Mouse (Mus musculus) testis, adult 2 months (tissue): ENCODE measurements around the gene C1qtnf7.

Experiments used
- CTCF ChIP-seq: fragments of 200-500 bp; IDR thresholded peaks from 2 replicates; pipeline ENCODE4 v1.5.1; 2012; ENCODE audit warnings: low read depth, mild to moderate bottlenecking, inconsistent platforms, low read length, moderate library complexity; ENCODE audit not compliant: control insufficient read depth, insufficient read depth, insufficient replicate concordance
- POLR2A ChIP-seq: fragments of 200-500 bp; IDR thresholded peaks from 2 replicates; pipeline ENCODE4 v1.6.1; 2012; ENCODE audit warnings: low read depth, mild to moderate bottlenecking, inconsistent platforms, low read length, moderate library complexity; ENCODE audit not compliant: control insufficient read depth

DNA sequence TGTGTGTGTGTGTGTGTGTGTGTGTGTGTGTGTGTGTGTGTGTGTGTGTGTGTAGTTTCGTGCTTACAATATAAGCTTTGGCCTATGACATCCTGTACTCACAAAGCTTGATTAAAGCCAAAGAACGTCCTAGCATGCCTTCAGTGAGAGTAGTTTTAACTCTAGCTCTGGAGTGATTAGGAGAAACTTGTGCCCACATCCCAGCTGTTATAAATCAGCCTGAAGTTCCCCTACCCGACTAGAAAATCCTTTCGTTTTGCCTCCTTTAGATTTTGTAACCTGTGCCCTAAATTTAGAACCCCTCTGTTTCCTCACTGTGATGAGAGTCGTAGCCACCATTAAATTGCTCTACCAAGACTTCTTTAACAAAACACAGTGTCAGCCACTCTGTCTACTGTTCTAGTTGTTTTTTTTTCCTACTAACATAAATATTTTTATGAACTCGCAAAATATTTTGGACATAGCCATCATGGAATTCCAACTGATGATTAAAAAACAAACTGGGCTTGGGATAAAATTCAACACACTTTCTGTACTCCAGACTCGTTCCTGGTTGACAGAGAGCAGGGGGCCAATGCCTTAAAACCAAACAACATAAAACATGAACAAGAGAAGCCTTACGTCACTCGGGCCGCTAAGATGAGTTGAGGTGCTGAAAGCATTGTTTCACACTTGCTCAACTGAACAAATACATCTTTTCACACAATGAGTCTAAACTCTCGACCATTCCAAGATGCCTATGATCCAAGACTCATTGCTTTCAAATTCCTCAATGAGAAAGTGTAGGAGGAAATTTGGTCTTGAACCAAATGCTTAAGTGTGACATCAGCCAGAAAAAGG is 70.3 kb downstream of the C1qtnf7 start:
- TF ChIP-seq CTCF (no peak), POLR2A (no peak)
